Comparison of ENCODE assay signal across 1 mouse cellular context in the genomic region with DNA sequence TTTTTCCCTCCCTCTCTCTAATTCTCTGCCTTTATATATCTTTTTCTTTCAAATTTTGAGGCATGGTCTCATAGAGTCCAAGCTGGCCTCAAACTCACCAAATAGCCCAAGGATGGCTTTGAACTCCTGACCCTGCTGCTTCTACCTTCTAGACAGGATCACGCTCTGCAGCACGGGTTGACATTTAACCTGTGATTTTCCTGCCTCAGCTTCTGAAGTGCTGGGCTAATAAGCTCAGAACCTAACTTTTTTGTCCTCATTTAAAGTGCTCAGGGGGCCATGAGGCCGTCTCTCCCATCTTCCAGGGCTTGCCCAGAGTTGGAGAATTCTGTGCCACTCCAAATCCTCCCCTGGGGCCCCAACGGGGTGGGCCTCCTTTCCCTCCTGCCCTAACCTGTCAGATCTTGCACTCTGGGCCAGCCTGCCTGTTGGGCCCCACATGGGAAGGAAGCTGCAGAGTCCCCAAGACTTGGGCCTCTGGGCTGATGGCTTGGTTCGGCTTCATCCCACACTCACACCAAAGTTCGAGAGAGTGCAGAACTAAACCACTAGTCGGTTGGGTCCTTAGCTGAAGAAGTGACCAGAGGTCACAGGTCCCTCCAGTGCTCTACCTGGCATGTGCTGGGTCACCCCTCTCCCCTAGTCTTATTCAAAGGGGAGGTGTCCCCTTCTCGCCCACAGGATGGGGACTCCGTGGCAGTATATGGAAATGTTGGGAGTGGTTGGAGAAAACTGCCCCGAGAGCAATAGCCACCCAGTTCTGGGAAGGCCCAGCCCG.
TF ChIP-seq lines count a peak whose summit lies in the region.

No protein-coding gene starts in this region.

TF ChIP-seq in MEL, 35 proteins besides CTCF, POLR2A, EP300 and RAD21:
- TF ChIP-seq MAX (IDR thresholded peaks at IDR 0.05; ENCODE audit: low read length) = no peak
- TF ChIP-seq TAL1 (IDR thresholded peaks at IDR 0.05; ENCODE audit: low read length) = no peak
